Mouse (Mus musculus) MEL (cell line): ENCODE data around the gene Rom1. TPM values are rescaled to one million over a fixed set of nuclear protein-coding genes. Genes with fewer than 3 reads are reported as not detected.

Experiments used
- DNase-seq: peaks from one replicate; pipeline ENCODE4 v3.0.0; 2011; ENCODE audit warnings: low read depth, low spot score
- H3K27ac ChIP-seq: 2 replicates; pipeline ENCODE4 v1.5.1; 2012; ENCODE audit warnings: low read depth, mild to moderate bottlenecking, control low read depth, low read length, moderate library complexity; ENCODE audit not compliant: control insufficient read depth
- H3K27me3 ChIP-seq, 2 experiments: fragments of 150-350 bp in 1 of 2; sonication (generic) in 1 of 2; 2 replicates each; pipeline ENCODE4 v1.6.1; 2012; ENCODE audit warnings: low read length in 2 of 2, mild to moderate bottlenecking in 2 of 2, improper control_type of control experiment in 1 of 2, moderate library complexity in 1 of 2; ENCODE audit not compliant: insufficient read depth in 2 of 2, control insufficient read depth in 1 of 2
- H3K36me3 ChIP-seq, 2 experiments: 2 replicates each; pipeline ENCODE4 v1.6.1; 2012 to 2014; ENCODE audit warnings: low read length in 2 of 2, improper control_type of control experiment in 1 of 2, inconsistent platforms in 1 of 2, mild to moderate bottlenecking in 1 of 2; ENCODE audit not compliant: insufficient read depth in 2 of 2, control insufficient read depth in 1 of 2
- H3K4me1 ChIP-seq, 2 experiments: fragments of 150-350 bp in 1 of 2; sonication (generic) in 1 of 2; 2 replicates each; pipeline ENCODE4 v1.6.1; 2012; ENCODE audit warnings: low read length in 2 of 2, improper control_type of control experiment in 1 of 2, mild to moderate bottlenecking in 1 of 2; ENCODE audit not compliant: insufficient read depth in 2 of 2, control insufficient read depth in 1 of 2
- H3K4me3 ChIP-seq, 2 experiments: fragments of 150-350 bp in 1 of 2; sonication (generic) in 1 of 2; 2 replicates each; pipeline ENCODE4 v1.5.1; 2012; ENCODE audit warnings: low read depth in 2 of 2, low read length in 2 of 2, mild to moderate bottlenecking in 2 of 2, moderate library complexity in 2 of 2, control low read depth in 1 of 2, improper control_type of control experiment in 1 of 2; ENCODE audit not compliant: control insufficient read depth in 1 of 2, insufficient read depth in 1 of 2
- H3K79me2 ChIP-seq: 2 replicates; pipeline ENCODE4 v1.6.1; 2012; ENCODE audit warnings: mild to moderate bottlenecking, low read length, moderate library complexity; ENCODE audit not compliant: control insufficient read depth, poor library complexity, insufficient read depth
- H3K9ac ChIP-seq: 2 replicates; pipeline ENCODE4 v1.6.1; 2012; ENCODE audit warnings: low read depth, mild to moderate bottlenecking, control low read depth, low read length, moderate library complexity; ENCODE audit not compliant: control insufficient read depth, poor library complexity, severe bottlenecking
- H3K9me3 ChIP-seq: fragments of 150-350 bp; sonication (generic); replicated peaks from 2 replicates; pipeline ENCODE4 v1.6.1; 2012; ENCODE audit warnings: mild to moderate bottlenecking, low read length, improper control_type of control experiment, moderate library complexity; ENCODE audit not compliant: insufficient read depth
- E2F4 ChIP-seq: IDR thresholded peaks from 2 replicates; pipeline ENCODE4 v1.6.1; 2011; ENCODE audit warnings: low read depth, low read length, improper control_type of control experiment, borderline replicate concordance
- ELF1 ChIP-seq: IDR thresholded peaks from 2 replicates; pipeline ENCODE4 v1.6.1; 2014; ENCODE audit warnings: low read depth, mild to moderate bottlenecking, inconsistent platforms, low read length, improper control_type of control experiment, moderate library complexity
- EP300 ChIP-seq, 2 experiments: IDR thresholded peaks; 2 replicates each; pipeline ENCODE4 v1.6.1; 2011; ENCODE audit warnings: improper control_type of control experiment in 2 of 2, low read length in 2 of 2, low read depth in 1 of 2, mild to moderate bottlenecking in 1 of 2
- GABPA ChIP-seq: IDR thresholded peaks from 2 replicates; pipeline ENCODE4 v1.6.1; 2012; ENCODE audit warnings: low read depth, mild to moderate bottlenecking, inconsistent platforms, low read length, improper control_type of control experiment, moderate library complexity
- GATA1 ChIP-seq: IDR thresholded peaks from 2 replicates; pipeline ENCODE4 v1.6.1; 2011; ENCODE audit warnings: low read depth, low read length, improper control_type of control experiment
- HCFC1 ChIP-seq: IDR thresholded peaks from 2 replicates; pipeline ENCODE4 v1.6.1; 2012; ENCODE audit warnings: low read depth, mild to moderate bottlenecking, inconsistent platforms, low read length, improper control_type of control experiment, moderate library complexity
- JUND ChIP-seq: IDR thresholded peaks from 2 replicates; pipeline ENCODE4 v1.6.1; 2011; ENCODE audit warnings: low read depth, mild to moderate bottlenecking, improper control_type of control experiment, low read length
- KAT2A ChIP-seq: conservative IDR thresholded peaks from 2 replicates; pipeline ENCODE4 v1.6.1; 2012; ENCODE audit warnings: low read depth, low read length, improper control_type of control experiment, inconsistent platforms
- MAX ChIP-seq: IDR thresholded peaks from 2 replicates; pipeline ENCODE4 v1.6.1; 2011; ENCODE audit warnings: low read length, improper control_type of control experiment
- MAZ ChIP-seq: IDR thresholded peaks from 2 replicates; pipeline ENCODE4 v1.6.1; 2012; ENCODE audit warnings: low read depth, mild to moderate bottlenecking, inconsistent platforms, low read length, improper control_type of control experiment
- MEF2A ChIP-seq: IDR thresholded peaks from 2 replicates; pipeline ENCODE4 v1.6.1; 2014; ENCODE audit warnings: low read depth, mild to moderate bottlenecking, inconsistent platforms, low read length, improper control_type of control experiment; ENCODE audit not compliant: poor library complexity, insufficient replicate concordance, severe bottlenecking; ENCODE audit errors: extremely low read depth
- MXI1 ChIP-seq: IDR thresholded peaks from 2 replicates; pipeline ENCODE4 v1.6.1; 2011; ENCODE audit warnings: mild to moderate bottlenecking, low read depth, low read length, improper control_type of control experiment
- MYB ChIP-seq: IDR thresholded peaks from 2 replicates; pipeline ENCODE4 v1.6.1; 2011; ENCODE audit warnings: mild to moderate bottlenecking, low read depth, low read length, improper control_type of control experiment
- NRF1 ChIP-seq: IDR thresholded peaks from 2 replicates; pipeline ENCODE4 v1.6.1; 2014; ENCODE audit warnings: low read depth, mild to moderate bottlenecking, inconsistent platforms, low read length, improper control_type of control experiment, moderate library complexity; ENCODE audit not compliant: poor library complexity, insufficient read depth, severe bottlenecking
- POLR2AphosphoS2 ChIP-seq: IDR thresholded peaks from 2 replicates; pipeline ENCODE4 v1.6.1; 2011; ENCODE audit warnings: low read length, improper control_type of control experiment
- RAD21 ChIP-seq: IDR thresholded peaks from 2 replicates; pipeline ENCODE4 v1.6.1; 2011; ENCODE audit warnings: mild to moderate bottlenecking, low read depth, low read length, improper control_type of control experiment
- RCOR1 ChIP-seq: IDR thresholded peaks from 2 replicates; pipeline ENCODE4 v1.6.1; 2012; ENCODE audit warnings: low read depth, mild to moderate bottlenecking, inconsistent platforms, low read length, improper control_type of control experiment
- SIN3A ChIP-seq: IDR thresholded peaks from 2 replicates; pipeline ENCODE4 v1.6.1; 2012; ENCODE audit warnings: low read length, improper control_type of control experiment, inconsistent platforms
- TBP ChIP-seq: IDR thresholded peaks from 2 replicates; pipeline ENCODE4 v1.8.0; 2011; ENCODE audit warnings: low read depth, low read length, improper control_type of control experiment
- USF1 ChIP-seq: IDR thresholded peaks from 2 replicates; pipeline ENCODE4 v1.6.1; 2014; ENCODE audit warnings: low read depth, mild to moderate bottlenecking, inconsistent platforms, low read length, improper control_type of control experiment, moderate library complexity
- ZMIZ1 ChIP-seq: IDR thresholded peaks from 2 replicates; pipeline ENCODE4 v1.6.1; 2012; ENCODE audit warnings: low read depth, mild to moderate bottlenecking, inconsistent platforms, low read length, improper control_type of control experiment, moderate library complexity
- ZNF384 ChIP-seq: IDR thresholded peaks from 2 replicates; pipeline ENCODE4 v1.6.1; 2012; ENCODE audit warnings: low read depth, mild to moderate bottlenecking, inconsistent platforms, low read length, improper control_type of control experiment
- polyA plus RNA-seq, 2 experiments: library from polyadenylated mRNA; stranded (reverse) in 1 of 2; unstranded in 1 of 2; fragments of >175 nt in 1 of 2; fragments of >200 nt in 1 of 2; gene quantifications; 2 replicates each; pipeline versions ENCODE4 v1.2.1 to v1.2.4; 2012; ENCODE audit warnings: low replicate concordance in 2 of 2, low read depth in 1 of 2; ENCODE audit not compliant: insufficient read length in 2 of 2, insufficient read depth in 1 of 2, missing spikeins in 1 of 2
- total RNA-seq: library from RNA; depleted of rRNA; stranded (reverse); fragments of 300-350 nt; gene quantifications from 2 replicates; pipeline ENCODE4 v1.2.3, GENCODE M21; 2012

The Rom1 gene
- total and polyA plus RNA-seq, 3 experiments = 3.1 to 4.1 TPM; not detected in 1

- DNase-seq = peak; percentile 57
- Histone ChIP-seq H3K9me3 (no peaks in the 10 kb centered on the region), H3K27ac (peak overlapping the region; percentile 46), H3K79me2 (peaks cover 39% of the 10 kb centered on the region), H3K4me1 (peaks cover 4 to 21% of the 10 kb centered on the region in 2 experiments; a peak in 3 of 4 replicates), H3K4me3 (peak overlapping the region; percentile 28 to 79), H3K36me3 (peaks cover 2 to 29% of the 10 kb centered on the region in 2 experiments; a peak in 3 of 4 replicates), H3K9ac (peak overlapping the region; percentile 96), H3K27me3 (no peaks in the 10 kb centered on the region)
- TF ChIP-seq RCOR1 = no peak
- 0 out of 2 replicates have a peak, but pooled peaks have one; percentile 19 for TF ChIP-seq MXI1
- TF ChIP-seq HCFC1 = no peak
- TF ChIP-seq GATA1 = 0 out of 2 replicates have a peak, but pooled peaks have one; percentile 27
Observed at GRCm38 (mm10) chr19:8899079-8899478, 30.1 kb downstream of the Rom1 start.

GRCm38 (mm10) chr19:8898576-8898975 lies 30.6 kb downstream of the Rom1 start:
- H3K79me2 ChIP-seq = peaks cover 44% of the 10 kb centered on the region
- DNase-seq = peak; percentile 75
- TF ChIP-seq GATA1 (no peak), MXI1 (0 out of 2 replicates have a peak, but pooled peaks have one; percentile 36), TBP (peak; percentile 42; the same call in 1 of the 2 replicates), MAX (0 out of 2 replicates have a peak, but pooled peaks have one; percentile 27)
- peak overlapping the region; percentile 96 for H3K9ac ChIP-seq
- H3K27me3 ChIP-seq = no peaks in the 10 kb centered on the region
- H3K4me1 ChIP-seq = peaks cover 5 to 21% of the 10 kb centered on the region in 2 experiments; a peak in 3 of 4 replicates
- no peaks in the 10 kb centered on the region for H3K9me3 ChIP-seq
- peak overlapping the region; percentile 92 for H3K27ac ChIP-seq
- H3K4me3 ChIP-seq = peak overlapping the region; percentile 75 to 79
- H3K36me3 ChIP-seq = peaks cover 2 to 32% of the 10 kb centered on the region in 2 experiments; a peak in 3 of 4 replicates

GRCm38 (mm10) chr19:8897865-8898495 lies 31.2 kb downstream of the Rom1 start, which contains the start of gene Ganab:
Gene Ganab, plus strand, starts transcription at chr19:8898071.
- peak; percentile 98 for DNase-seq
- peaks cover 50% of the 10 kb centered on the region for H3K79me2 ChIP-seq
- no peaks in the 10 kb centered on the region for H3K9me3 ChIP-seq
- H3K27ac ChIP-seq = peak within 1 kb of the TSS; percentile 96
- H3K36me3 ChIP-seq = peaks cover under 1 to 32% of the 10 kb centered on the region in 2 experiments; a peak in 2 of 4 replicates
- peaks cover 5 to 21% of the 10 kb centered on the region in 2 experiments; a peak in 3 of 4 replicates for H3K4me1 ChIP-seq
- H3K4me3 ChIP-seq = peak within 1 kb of the TSS; percentile 75 to 79
- H3K9ac ChIP-seq = peak within 1 kb of the TSS; percentile 96
- no peaks in the 10 kb centered on the region for H3K27me3 ChIP-seq
- TF ChIP-seq POLR2AphosphoS2 (peak; percentile 97), ZMIZ1 (peak; percentile 78; the same call in 1 of the 2 replicates), EP300 (IDR thresholded peaks at IDR 0.05; ENCODE audit: low read depth in 1 of 2, low read length in 2 of 2) (no peak), TBP (peak; percentile 83), MAX (0 out of 2 replicates have a peak, but pooled peaks have one; percentile 57), ELF1 (peak; percentile 76), RCOR1 (no peak), MEF2A (no peak), USF1 (0 out of 2 replicates have a peak, but pooled peaks have one; percentile 16), MAZ (0 out of 2 replicates have a peak, but pooled peaks have one; percentile 54), E2F4 (0 out of 2 replicates have a peak, but pooled peaks have one; percentile 35), JUND (no peak), GABPA (no peak), MXI1 (no peak), RAD21 (no peak), SIN3A (peak; percentile 72), NRF1 (peak; percentile 31; the same call in 1 of the 2 replicates), ZNF384 (no peak), MYB (no peak), KAT2A (peak; percentile 67; the same call in 1 of the 2 replicates)
